Mouse (Mus musculus) liver, embryonic 16.5 days (tissue): ENCODE results near the gene Impdh1. TPM values are rescaled to one million over a fixed set of nuclear protein-coding genes. Genes with fewer than 3 reads are reported as not detected.
"Not testable (repeated sequence)": the region's sequence is repeated elsewhere in the genome, so short reads cannot be mapped to it uniquely, and the experiment has no call there.

Source experiments
- ATAC-seq: fragments of 200-750 bp; cut with Nextera tagmentation; 2 replicates; pipeline ENCODE4 v1.8.0; 2017; ENCODE audit warnings: low read depth, mild to moderate bottlenecking, moderate number of reproducible peaks, moderate library complexity
- H3K27ac ChIP-seq: fragments of 300-500 bp; sonication (generic); 2 replicates; pipeline ENCODE4 v1.5.1; 2014; ENCODE audit warnings: mild to moderate bottlenecking, low read length
- H3K27me3 ChIP-seq: fragments of 300-500 bp; sonication (generic); 2 replicates; pipeline ENCODE4 v1.6.1; 2014; ENCODE audit warnings: low read depth, low read length, mixed read lengths; ENCODE audit not compliant: control insufficient read depth, insufficient read depth
- H3K36me3 ChIP-seq: fragments of 300-500 bp; sonication (generic); 2 replicates; pipeline ENCODE4 v1.6.1; 2014; ENCODE audit warnings: mild to moderate bottlenecking; ENCODE audit not compliant: control insufficient read depth, insufficient read depth
- H3K4me1 ChIP-seq: fragments of 300-500 bp; sonication (generic); 2 replicates; pipeline ENCODE4 v1.6.1; 2014; ENCODE audit warnings: low read depth, low read length, mixed read lengths; ENCODE audit not compliant: control insufficient read depth
- H3K4me2 ChIP-seq: fragments of 300-500 bp; sonication (generic); 2 replicates; pipeline ENCODE4 v1.6.1; 2014; ENCODE audit warnings: low read depth, low read length, mixed read lengths
- H3K4me3 ChIP-seq: fragments of 300-500 bp; sonication (generic); 2 replicates; pipeline ENCODE4 v1.5.1; 2014; ENCODE audit warnings: low read depth, mild to moderate bottlenecking, low read length
- H3K9ac ChIP-seq: fragments of 300-500 bp; sonication (generic); 2 replicates; pipeline ENCODE4 v1.6.1; 2014; ENCODE audit warnings: low read depth, low read length
- H3K9me3 ChIP-seq: fragments of 300-500 bp; sonication (generic); replicated peaks from 2 replicates; pipeline ENCODE4 v1.6.1; 2016; ENCODE audit warnings: low read length; ENCODE audit not compliant: control insufficient read depth
- WGBS: fragments of 180-500 bp; shearing (Covaris S2); extraction: QIAGEN DNeasy Blood & Tissue Kit; methylation state at CpG from one replicate; pipeline ENCODE4 v1.1.7; 2014; ENCODE audit not compliant: insufficient replicate concordance; 5-methylcytosine and 5-hydroxymethylcytosine counted together
- polyA plus RNA-seq: library from polyadenylated mRNA; unstranded; fragments of >200 nt; fragmentation: Nextera tagmentation; extraction: Ambion mirVana; gene quantifications from 2 replicates; pipeline ENCODE4 v1.2.1, GENCODE M21; 2015

The Impdh1 gene
- polyA plus RNA-seq, 1 experiment from 2014 or later, result 10.0 TPM

DNA sequence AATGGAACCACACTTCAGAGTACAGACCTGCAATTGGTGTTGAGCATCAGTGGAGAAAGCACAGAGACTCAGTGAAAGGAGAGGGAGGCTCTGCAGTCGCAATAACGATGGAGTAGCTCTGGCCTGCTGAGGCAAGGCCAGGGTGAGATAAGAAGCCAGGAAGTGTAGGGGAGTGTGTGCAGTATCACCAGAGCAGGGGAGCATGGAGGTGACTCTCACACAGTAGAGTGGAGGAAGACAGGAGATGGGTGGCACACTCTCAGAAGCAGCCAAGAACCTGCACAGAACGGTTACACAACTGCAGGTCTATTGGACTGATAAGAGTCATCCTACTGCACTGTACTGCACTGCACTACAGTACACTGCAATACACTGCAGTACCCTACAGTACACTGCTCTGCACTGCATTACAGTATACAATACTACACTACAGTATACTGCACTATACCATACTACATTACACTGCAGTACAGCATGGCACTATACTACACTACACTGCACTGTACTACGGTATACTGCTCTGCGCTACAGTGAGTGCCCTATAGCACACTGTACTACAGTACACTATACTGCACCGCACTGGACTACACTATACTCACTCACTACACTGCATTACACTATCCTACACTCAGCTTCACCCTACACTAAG, 13.2 kb upstream of the Impdh1 start:
- H3K4me2 ChIP-seq, result no peak overlapping the region
- WGBS, result 47% methylated on average over 6 of the region's 6 CpGs
- no peak for ATAC-seq

DNA sequence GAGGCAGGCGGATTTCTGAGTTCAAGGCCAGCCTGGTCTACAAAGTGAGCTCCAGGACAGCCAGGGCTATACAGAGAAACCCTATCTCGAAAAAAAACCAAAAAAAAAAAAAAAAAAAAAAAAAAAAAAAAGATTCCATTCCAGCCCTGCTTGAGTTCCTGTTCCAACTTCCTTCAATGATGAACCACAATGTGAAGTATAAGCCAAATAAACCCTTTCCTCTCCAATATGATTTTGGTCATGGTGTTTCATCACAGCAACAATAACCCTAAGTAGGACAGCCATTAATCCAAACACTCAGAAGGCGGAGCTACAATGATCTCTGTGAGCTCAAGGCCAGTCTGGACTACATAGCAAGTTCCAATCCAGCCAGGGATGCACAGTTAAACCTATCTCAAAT, 1.6 kb upstream of the Impdh1 start:
- H3K4me1 ChIP-seq, H3K27ac ChIP-seq, H3K36me3 ChIP-seq, H3K4me2 ChIP-seq, H3K4me3 ChIP-seq, H3K9me3 ChIP-seq, H3K9ac ChIP-seq, ATAC-seq: not testable (repeated sequence)
- peaks cover 22% of the 10 kb centered on the region for H3K27me3 ChIP-seq
- WGBS, result 53% methylated on average over 2 of the region's 3 CpGs

More for the DNA sequence above, 13.2 kb upstream of the Impdh1 start:
- Histone ChIP-seq H3K9ac (no peak overlapping the region), H3K36me3 (no peaks in the 10 kb centered on the region), H3K9me3 (no peaks in the 10 kb centered on the region), H3K27me3 (no peaks in the 10 kb centered on the region), H3K27ac (no peak overlapping the region), H3K4me1 (no peaks in the 10 kb centered on the region), H3K4me3 (no peak overlapping the region)

- WGBS, result 15% methylated on average over 9 of the region's 9 CpGs
- Histone ChIP-seq H3K27me3 (peaks cover 22% of the 10 kb centered on the region), H3K27ac (no peak overlapping the region), H3K9ac (peak overlapping the region; percentile 61; the same call in 1 of the 2 replicates), H3K4me1 (peaks cover 20% of the 10 kb centered on the region), H3K9me3 (no peaks in the 10 kb centered on the region), H3K36me3 (no peaks in the 10 kb centered on the region), H3K4me2 (peak overlapping the region; percentile 88), H3K4me3 (peak overlapping the region; percentile 70)
- no peak for ATAC-seq
Observed at GRCm38 (mm10) chr6:29215181-29215580, 983 bp downstream of the Impdh1 start.

GRCm38 (mm10) chr6:29214776-29215175, 1.4 kb downstream of the Impdh1 start:
- peak overlapping the region; percentile 70; the same call in 1 of the 2 replicates for H3K4me3 ChIP-seq
- peaks cover 20% of the 10 kb centered on the region for H3K4me1 ChIP-seq
- no peak overlapping the region for H3K27ac ChIP-seq
- no peak overlapping the region for H3K4me2 ChIP-seq
- 44% methylated on average over 5 of the region's 5 CpGs for WGBS
- no peak for ATAC-seq
- H3K9ac ChIP-seq, result no peak overlapping the region
- H3K27me3 ChIP-seq, result peaks cover 22% of the 10 kb centered on the region
- H3K36me3 ChIP-seq, result no peaks in the 10 kb centered on the region
- H3K9me3 ChIP-seq, result no peaks in the 10 kb centered on the region

DNA sequence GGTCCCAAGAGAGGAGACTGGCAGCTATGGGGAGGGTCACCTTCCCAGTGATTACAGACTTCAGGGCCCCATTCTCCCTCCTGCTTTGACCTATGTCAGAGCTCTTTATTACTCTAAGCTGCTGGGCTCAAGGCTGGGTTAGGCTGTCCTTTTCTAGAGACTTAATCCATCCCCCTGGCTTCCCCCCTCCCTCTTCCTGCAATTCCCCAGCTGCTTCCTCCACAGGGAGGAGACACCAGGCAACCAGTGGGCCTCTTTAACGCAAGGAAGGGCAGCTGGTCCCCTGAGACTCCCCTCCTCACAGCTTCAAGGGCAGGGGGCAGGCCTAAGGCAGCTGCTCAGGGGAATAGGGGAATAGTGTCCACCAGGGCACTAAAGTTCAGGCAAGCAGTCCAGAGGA, 1.9 kb downstream of the Impdh1 start:
- Histone ChIP-seq H3K27ac (no peak overlapping the region), H3K9me3 (no peaks in the 10 kb centered on the region), H3K4me2 (no peak overlapping the region), H3K9ac (no peak overlapping the region), H3K4me3 (no peak overlapping the region), H3K27me3 (peaks cover 22% of the 10 kb centered on the region), H3K4me1 (peaks cover 20% of the 10 kb centered on the region), H3K36me3 (no peaks in the 10 kb centered on the region)
- ATAC-seq, result no peak
- 25% methylated on average over 1 of the region's 1 CpGs for WGBS

DNA sequence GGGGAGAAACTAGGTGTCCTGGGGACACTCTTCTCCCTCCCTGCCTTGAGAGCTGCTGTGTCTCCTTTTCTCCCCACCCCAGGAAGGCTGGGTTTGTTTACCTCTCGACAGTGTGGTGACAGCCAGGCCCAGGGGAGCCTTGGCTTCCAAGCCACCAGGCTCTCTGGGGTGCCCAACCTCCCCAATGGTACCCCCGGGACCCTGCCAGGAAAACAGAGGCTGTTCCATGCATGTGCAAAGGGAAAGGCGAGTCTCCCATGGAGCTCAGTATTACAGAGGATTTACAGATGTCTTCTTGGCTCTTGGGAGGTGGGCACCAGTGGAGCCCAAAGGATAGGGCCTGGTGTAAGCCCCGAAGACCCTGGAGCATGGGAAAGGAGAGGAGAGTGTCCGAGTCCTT, 2.7 kb downstream of the Impdh1 start:
- Histone ChIP-seq H3K27ac (no peak overlapping the region), H3K4me2 (no peak overlapping the region), H3K9ac (no peak overlapping the region), H3K9me3 (no peaks in the 10 kb centered on the region), H3K4me1 (peaks cover 20% of the 10 kb centered on the region), H3K4me3 (no peak overlapping the region), H3K27me3 (peaks cover 22% of the 10 kb centered on the region), H3K36me3 (no peaks in the 10 kb centered on the region)
- WGBS, result 52% methylated on average over 5 of the region's 5 CpGs
- no peak for ATAC-seq

DNA sequence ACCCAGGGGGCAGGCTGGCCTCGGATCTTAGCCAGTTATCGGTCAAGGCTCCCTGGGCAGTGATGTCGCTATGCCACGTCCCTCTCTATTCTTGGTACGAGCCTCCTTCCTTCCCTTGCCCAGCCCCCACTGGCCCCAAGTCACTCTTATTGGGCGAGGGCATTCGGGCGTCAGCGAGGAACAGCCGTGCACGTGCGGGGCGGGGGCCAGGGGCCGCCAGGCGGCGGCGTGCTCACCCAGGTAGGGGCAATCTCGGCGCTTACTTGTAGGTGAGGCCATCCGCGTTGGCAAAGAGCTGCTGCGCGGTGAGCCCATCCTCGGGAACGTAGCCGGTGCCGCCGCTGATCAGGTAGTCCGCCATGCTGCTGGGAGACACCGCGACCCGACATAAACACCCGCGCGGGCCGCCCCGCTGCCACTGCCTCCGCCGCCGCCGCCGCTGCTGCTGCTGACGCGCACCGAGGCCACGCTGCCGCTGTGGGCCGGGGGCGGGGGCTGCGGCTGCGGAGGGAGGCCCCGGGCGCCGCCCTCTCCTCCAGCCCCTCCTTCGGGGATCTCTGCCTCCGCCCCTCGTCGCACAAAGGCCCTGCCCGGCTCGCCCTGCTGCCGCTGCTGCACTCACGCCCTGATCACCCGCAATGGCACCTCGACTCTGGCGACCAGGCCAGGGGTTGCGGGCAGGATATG, 4.2 kb downstream of the Impdh1 start:
- Histone ChIP-seq H3K27ac (no peak overlapping the region), H3K4me1 (peaks cover 20% of the 10 kb centered on the region), H3K9me3 (no peaks in the 10 kb centered on the region), H3K4me2 (peak overlapping the region; percentile 87), H3K4me3 (peak overlapping the region; percentile 62), H3K36me3 (no peaks in the 10 kb centered on the region), H3K27me3 (peaks cover 22% of the 10 kb centered on the region), H3K9ac (peak overlapping the region; percentile 54)
- peak; percentile 79 for ATAC-seq
- under 1% methylated on average over 56 of the region's 66 CpGs for WGBS

DNA sequence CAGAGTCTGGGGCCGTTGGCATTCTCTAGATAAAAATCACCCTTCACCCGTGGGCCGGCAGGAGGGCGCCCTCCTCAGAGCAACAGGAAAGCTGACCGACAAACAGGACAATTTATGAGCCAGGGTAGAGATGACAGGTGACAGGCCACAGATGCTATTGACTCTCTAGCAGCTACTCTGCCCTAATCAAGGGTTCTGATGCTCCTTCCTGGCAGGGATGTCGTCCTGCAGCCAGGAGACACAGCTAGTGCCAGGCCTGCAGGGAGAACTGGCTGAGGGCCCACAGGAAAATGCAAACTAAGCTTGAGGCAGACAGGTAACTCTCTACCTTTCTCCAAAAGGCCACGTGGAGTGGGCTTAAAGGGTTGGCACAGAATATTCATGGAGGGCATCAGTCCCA, 5.0 kb downstream of the Impdh1 start:
- Histone ChIP-seq H3K9ac (no peak overlapping the region), H3K4me1 (peaks cover 17% of the 10 kb centered on the region), H3K4me2 (peak overlapping the region; percentile 87), H3K9me3 (no peaks in the 10 kb centered on the region), H3K27me3 (peaks cover 22% of the 10 kb centered on the region), H3K36me3 (no peaks in the 10 kb centered on the region), H3K4me3 (no peak overlapping the region; the same call in 1 of the 2 replicates), H3K27ac (no peak overlapping the region)
- WGBS, result 14% methylated on average over 7 of the region's 7 CpGs
- no peak for ATAC-seq

DNA sequence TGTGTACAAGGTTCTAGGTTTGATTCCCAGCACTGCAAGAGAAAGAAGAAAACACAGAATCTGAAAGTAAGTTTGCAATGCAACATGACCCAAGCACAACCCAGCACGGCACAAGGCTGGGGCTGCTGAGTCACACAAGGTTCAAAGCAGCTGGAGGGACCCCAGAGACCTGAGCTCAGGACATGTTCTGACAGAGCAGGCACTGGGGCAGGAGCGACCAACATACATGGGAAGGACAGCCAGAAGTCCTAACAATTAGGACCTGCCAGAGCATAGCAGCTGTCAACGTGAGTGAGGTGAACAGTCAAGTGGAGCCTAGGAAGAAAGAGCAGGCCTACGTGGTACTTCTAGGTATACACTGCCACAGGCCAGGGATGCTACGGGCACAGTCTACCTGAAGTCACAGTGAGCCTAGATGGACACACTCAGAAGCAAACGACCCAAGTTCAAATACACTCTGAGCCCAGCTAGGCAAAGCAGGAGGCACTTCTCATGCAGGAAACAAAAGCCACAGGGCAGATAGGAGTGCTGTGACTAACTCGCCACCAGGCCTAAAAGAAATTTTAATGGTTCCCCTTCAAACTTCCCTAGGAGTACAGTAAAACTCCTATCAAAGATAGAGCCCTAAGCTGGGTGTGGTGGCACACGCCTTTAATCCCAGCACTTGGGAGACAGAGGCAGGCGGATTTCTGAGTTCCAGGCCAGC, 5.8 kb downstream of the Impdh1 start:
- Histone ChIP-seq H3K4me3 (no peak overlapping the region), H3K9ac (no peak overlapping the region), H3K27ac (no peak overlapping the region), H3K4me1 (peaks cover 14% of the 10 kb centered on the region), H3K36me3 (no peaks in the 10 kb centered on the region), H3K27me3 (peaks cover 15% of the 10 kb centered on the region), H3K4me2 (no peak overlapping the region), H3K9me3 (no peaks in the 10 kb centered on the region)
- 52% methylated on average over 9 of the region's 9 CpGs for WGBS
- no peak for ATAC-seq
